Comparison of ENCODE assay signal across 23 mouse cellular contexts in genomic region chr1:92441453-92442063, GRCm38 (mm10). TPM values are rescaled to one million over a fixed set of nuclear protein-coding genes. Genes with fewer than 3 reads are reported as not detected.
DNase-seq lines count a peak whose midpoint lies in the region; ATAC-seq and TF ChIP-seq lines count a peak whose summit lies in the region.
"Had no signal": no experiment of that assay in that cellular context is flagged by ENCODE, and none has a peak within 500 bp of the region (broad histone marks: within the 10 kb centered on the region; RNA-seq: fewer than 3 reads in every experiment).

No protein-coding gene starts in this region.

- no peak overlapping the region for H3K27ac ChIP-seq in liver, embryonic 14.5 days
- H3K27ac ChIP-seq in layer of hippocampus, adult 2 months = no peak overlapping the region
- H3K27ac ChIP-seq: midbrain, embryonic 10.5 days had no signal

- H3K4me2 ChIP-seq in liver, embryonic 14.5 days (ENCODE audit: low read depth) = no peak overlapping the region
- H3K4me2 ChIP-seq: heart, embryonic 12.5 days had no signal

- TF ChIP-seq EP300 in liver, embryonic 14.5 days (IDR thresholded peaks at IDR 0.05; ENCODE audit: low read depth) = peak; percentile 49

- DNase-seq in 3T3-L1 (ENCODE audit: low read depth, low spot score) = peak; percentile 19
- peak; percentile 17 for DNase-seq in adipocyte (ENCODE audit: low spot score)
- peak; percentile 43 for DNase-seq in c-Kit-positive CD71-positive TER-119-negative erythroid progenitor cells, embryonic 14.5 days (ENCODE audit: low read depth)
- peak; percentile 30 to 32 (median 30) for DNase-seq in liver, embryonic 14.5 days (ENCODE audit: low read depth in 3 of 3, low spot score in 3 of 3)
- no peak for DNase-seq in right cerebral cortex, adult 2 months (ENCODE audit: low spot score in 2 of 2)
- no peak for DNase-seq in layer of hippocampus, adult 2 months (ENCODE audit: low spot score in 2 of 2)
- no peak for DNase-seq in frontal cortex, postnatal 10 days (ENCODE audit: low spot score in 2 of 2)
- DNase-seq in embryo, embryonic 10.5 days (ENCODE audit: low spot score) = no peak
- DNase-seq: cerebellum, adult 9-11 months; gastrocnemius, postnatal 10 days; heart, postnatal 36 days; kidney, adult 8-10 months; layer of hippocampus, postnatal 36 days; thymus, adult 18-20 months had no signal

- no peak overlapping the region for H3K4me3 ChIP-seq in liver, embryonic 14.5 days (ENCODE audit: insufficient read depth in 1 of 2, low read depth in 2 of 2, low read length in 2 of 2)
- no peak overlapping the region for H3K4me3 ChIP-seq in layer of hippocampus, adult 2 months
- H3K4me3 ChIP-seq: erythroblast, embryonic 14.5 days; heart, embryonic 12.5 days; midbrain, embryonic 10.5 days had no signal

- peak; percentile 90 for ATAC-seq in liver, embryonic 14.5 days (ENCODE audit: insufficient read depth)
- ATAC-seq: forebrain, embryonic 16.5 days had no signal

- 0 out of 2 replicates have a peak, but pooled peaks have one; percentile 3 for TF ChIP-seq CTCF in liver, embryonic 14.5 days (IDR thresholded peaks at IDR 0.05; ENCODE audit: low read depth)
- TF ChIP-seq CTCF in layer of hippocampus, adult 2 months (conservative IDR thresholded peaks at IDR 0.05) = no peak

- 16% methylated on average over 6 of the region's 6 CpGs for WGBS in liver, embryonic 14.5 days (ENCODE audit: insufficient replicate concordance)

- peaks cover 6% of the 10 kb centered on the region for H3K36me3 ChIP-seq in liver, embryonic 14.5 days (replicated peaks; ENCODE audit: control insufficient read depth, insufficient read depth, low read depth)

- no peaks in the 10 kb centered on the region for H3K27me3 ChIP-seq in liver, embryonic 14.5 days (ENCODE audit: control insufficient read depth, insufficient read depth, low read length)
- H3K27me3 ChIP-seq: heart, embryonic 12.5 days had no signal

- no peaks in the 10 kb centered on the region for H3K9me3 ChIP-seq in liver, embryonic 14.5 days (ENCODE audit: control insufficient read depth, low read length)
- H3K9me3 ChIP-seq: G1E; heart, embryonic 12.5 days; midbrain, embryonic 10.5 days had no signal

- H3K4me1 ChIP-seq in liver, embryonic 14.5 days (replicated peaks; ENCODE audit: control insufficient read depth in 2 of 2, insufficient read depth in 2 of 2, low read length in 1 of 2) = peaks cover 0 to 6% of the 10 kb centered on the region in 2 experiments; a peak in 2 of 4 replicates

- no peak overlapping the region for H3K9ac ChIP-seq in liver, embryonic 14.5 days (replicated peaks)
- H3K9ac ChIP-seq: heart, embryonic 12.5 days had no signal

RNA-seq across cellular contexts. Expression of gene Ndufa10, which starts 32.1 kb away (rescaled TPM):
- 39.5 and 44.0 TPM in 2 replicates for polyA plus RNA-seq in liver, embryonic 14.5 days (2012; rRNA removed)
- polyA plus RNA-seq in liver, embryonic 14.5 days (2014; fragmentation: Nextera tagmentation; extraction: Ambion mirVana) = 152 and 153 TPM in 2 replicates
- total RNA-seq in layer of hippocampus, adult 2 months (2021) = 100 to 1,000 TPM; 275 to 279 TPM

RNA-seq across cellular contexts. Expression of gene Olfr1416, which starts 43.4 kb away (rescaled TPM):
- not detected in 2 replicates for polyA plus RNA-seq in liver, embryonic 14.5 days (2012; rRNA removed)
- not detected in 2 replicates for polyA plus RNA-seq in liver, embryonic 14.5 days (2014; fragmentation: Nextera tagmentation; extraction: Ambion mirVana)
- total RNA-seq in layer of hippocampus, adult 2 months (2021) = not detected
- total RNA-seq: gastrocnemius, postnatal 10 days; heart, postnatal 36 days; layer of hippocampus, postnatal 36 days had no signal
- polyA plus RNA-seq: erythroblast, embryonic 14.5 days; forebrain, embryonic 16.5 days; G1E; heart, embryonic 12.5 days; large intestine, adult 2 months; limb, embryonic 11.5 days; lung, embryonic 16.5 days; midbrain, embryonic 10.5 days had no signal

RNA-seq across cellular contexts. Expression of gene Olfr1415, which starts 54.3 kb away (rescaled TPM):
- not detected in 2 replicates for polyA plus RNA-seq in liver, embryonic 14.5 days (2012; rRNA removed)
- polyA plus RNA-seq in liver, embryonic 14.5 days (2014; fragmentation: Nextera tagmentation; extraction: Ambion mirVana) = not detected in 2 replicates
- not detected for total RNA-seq in layer of hippocampus, adult 2 months (2021)
- total RNA-seq: gastrocnemius, postnatal 10 days; heart, postnatal 36 days; layer of hippocampus, postnatal 36 days; neutrophil, adult 5-6 weeks had no signal
- polyA plus RNA-seq: erythroblast, embryonic 14.5 days; forebrain, embryonic 16.5 days; G1E; heart, embryonic 12.5 days; large intestine, adult 2 months; limb, embryonic 11.5 days; lung, embryonic 16.5 days; midbrain, embryonic 10.5 days had no signal

Comparison
In these comparisons a context has a peak if more than half of its experiments do, and no peak if none do; other contexts are left out.
1. DNase-seq: peak in 3T3-L1 (single experiment), adipocyte (single experiment), c-Kit-positive CD71-positive TER-119-negative erythroid progenitor cells, embryonic 14.5 days (single experiment) and liver, embryonic 14.5 days (3 of 3); none in right cerebral cortex, adult 2 months (0 of 2), layer of hippocampus, adult 2 months (0 of 2), frontal cortex, postnatal 10 days (0 of 2) and embryo, embryonic 10.5 days (single experiment).